Mouse (Mus musculus) yolk sac, embryonic 10.5 days (tissue): ENCODE measurements around the gene Nek4.

Experiments
- DNase-seq: peaks from one replicate; pipeline ENCODE4 v3.0.0-alpha.2; 2017; ENCODE audit warnings: low spot score

Nek4 gene

GRCm38 (mm10) chr14:30951154-30951825 lies at the start of gene Nek4:
Gene Nek4 (plus strand): TSS chr14:30951377.
- peak; percentile 97 for DNase-seq

DNA sequence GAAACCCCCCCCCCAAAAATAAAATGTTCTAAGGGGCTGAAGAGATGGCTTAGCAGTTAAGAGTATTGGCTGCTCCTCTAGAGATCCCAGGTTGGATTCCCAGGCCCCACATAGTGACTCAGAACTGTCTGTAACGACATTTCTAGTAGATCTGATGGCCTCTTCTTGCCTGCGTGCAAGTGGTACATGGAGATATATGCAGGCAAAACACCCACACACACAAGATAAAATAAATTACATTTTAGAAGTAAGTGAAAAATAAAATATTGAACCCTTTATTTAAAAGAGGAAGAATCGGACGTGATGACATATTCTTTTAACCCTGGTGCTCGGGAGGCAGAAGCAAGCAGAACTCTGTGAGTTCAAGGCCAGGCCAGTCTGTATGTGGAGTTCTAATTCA lies 48.5 kb upstream of the Nek4 start:
- no peak for DNase-seq

- no peak for DNase-seq
Observed at GRCm38 (mm10) chr14:30903036-30903435, 48.1 kb upstream of the Nek4 start.

DNA sequence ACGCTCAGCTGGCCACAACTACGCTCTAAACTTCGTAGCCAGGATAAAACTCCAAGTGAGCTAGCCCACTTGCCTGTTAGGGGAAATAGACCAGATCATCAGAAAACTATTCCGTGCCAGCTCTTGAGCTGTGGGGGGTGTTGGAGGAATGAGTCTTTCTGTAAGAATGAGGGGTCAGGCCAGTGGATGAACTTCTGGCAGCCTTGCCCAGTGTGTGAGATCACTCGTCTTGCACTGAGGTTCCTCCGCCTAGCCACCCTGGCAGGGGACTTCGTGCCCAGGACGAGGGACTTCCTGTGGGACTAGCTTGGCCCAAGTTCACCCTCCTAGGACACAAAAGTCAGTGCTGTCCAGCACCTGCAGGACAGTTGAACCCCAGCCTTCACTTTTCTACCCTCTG lies 46.9 kb upstream of the Nek4 start:
- no peak for DNase-seq

DNA sequence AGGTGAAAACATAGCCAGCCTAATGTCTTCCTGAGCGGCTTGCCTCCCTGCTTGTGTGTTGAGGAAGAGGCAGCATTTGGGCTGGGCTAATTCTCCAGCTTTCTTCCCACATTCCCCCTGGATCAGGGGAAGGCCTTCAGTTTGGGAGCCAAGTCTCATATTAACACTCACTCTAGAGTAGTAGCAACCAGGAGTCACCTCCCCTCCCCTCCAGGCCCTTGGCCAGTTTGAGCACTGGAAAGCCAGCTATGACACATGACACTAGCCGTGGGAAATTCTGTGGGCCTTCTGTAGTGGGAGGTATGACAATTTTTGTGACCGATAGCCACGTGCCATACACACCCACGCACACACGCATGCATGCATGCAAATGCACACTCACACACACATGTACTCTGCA lies 45.2 kb upstream of the Nek4 start:
- no peak for DNase-seq

GRCm38 (mm10) chr14:30907814-30908265 lies 43.3 kb upstream of the Nek4 start:
- peak; percentile 44 for DNase-seq

DNA sequence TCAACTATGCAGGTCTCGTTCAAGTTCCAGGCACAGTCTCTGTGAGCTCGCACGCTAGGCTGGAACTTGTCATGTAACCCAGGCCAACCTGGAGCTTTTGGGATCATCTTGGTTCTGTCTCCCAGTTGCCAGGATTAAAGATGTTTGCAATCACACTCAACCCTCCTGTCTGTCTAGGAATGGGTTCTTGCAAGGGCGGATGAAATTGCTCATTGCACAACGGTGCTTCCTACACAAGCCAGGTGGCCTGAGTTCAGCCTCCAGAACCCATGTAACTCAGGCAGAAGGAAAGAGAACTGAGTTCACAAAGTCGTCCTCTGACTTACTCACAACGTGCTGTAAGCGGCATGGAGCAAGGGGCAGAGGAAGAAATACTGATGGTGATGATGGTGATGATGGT lies 40.0 kb upstream of the Nek4 start:
- no peak for DNase-seq

DNA sequence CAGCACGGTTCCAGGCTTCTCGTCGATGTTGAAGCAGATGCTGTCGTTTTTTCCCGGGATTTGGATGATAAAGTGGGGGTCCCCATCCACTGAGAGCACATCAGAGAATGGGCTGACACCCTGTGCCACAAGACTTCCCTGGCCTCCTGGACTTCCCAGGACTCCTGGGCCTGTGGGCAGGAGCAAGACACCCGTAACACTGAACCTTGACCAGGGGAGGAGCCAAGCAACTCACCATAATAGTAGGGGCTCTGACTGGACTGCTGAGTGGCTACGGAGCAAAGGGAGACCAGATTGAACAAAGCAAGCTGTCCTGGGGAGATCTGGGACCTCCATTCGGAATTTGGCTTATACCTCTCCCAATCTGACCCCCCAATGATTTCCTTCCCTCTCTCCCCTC lies 38.5 kb upstream of the Nek4 start:
- peak; percentile 69 for DNase-seq

DNA sequence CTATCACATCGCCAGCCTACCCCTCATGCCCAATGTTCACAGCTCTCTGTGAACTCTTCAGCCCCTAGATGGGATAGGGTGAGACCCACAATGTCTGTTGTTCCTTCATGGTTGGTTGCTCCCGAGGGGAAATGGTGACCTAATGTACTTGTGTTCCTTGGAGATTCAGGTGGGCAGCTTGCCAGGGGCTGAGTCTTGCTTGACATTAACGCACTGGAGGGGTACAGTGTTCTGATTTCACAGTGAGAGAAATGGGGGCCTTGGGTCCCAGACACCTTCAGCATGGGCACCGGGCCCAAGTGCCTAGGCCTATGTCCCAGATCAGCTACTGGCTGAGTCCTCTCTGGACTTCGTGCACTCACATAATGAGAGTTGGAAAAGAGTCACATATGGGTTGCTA lies 37.8 kb upstream of the Nek4 start:
- no peak for DNase-seq

GRCm38 (mm10) chr14:30916516-30916915 lies 34.7 kb upstream of the Nek4 start:
- DNase-seq = no peak

GRCm38 (mm10) chr14:30922053-30922670 lies 29.0 kb upstream of the Nek4 start:
- DNase-seq = no peak

DNA sequence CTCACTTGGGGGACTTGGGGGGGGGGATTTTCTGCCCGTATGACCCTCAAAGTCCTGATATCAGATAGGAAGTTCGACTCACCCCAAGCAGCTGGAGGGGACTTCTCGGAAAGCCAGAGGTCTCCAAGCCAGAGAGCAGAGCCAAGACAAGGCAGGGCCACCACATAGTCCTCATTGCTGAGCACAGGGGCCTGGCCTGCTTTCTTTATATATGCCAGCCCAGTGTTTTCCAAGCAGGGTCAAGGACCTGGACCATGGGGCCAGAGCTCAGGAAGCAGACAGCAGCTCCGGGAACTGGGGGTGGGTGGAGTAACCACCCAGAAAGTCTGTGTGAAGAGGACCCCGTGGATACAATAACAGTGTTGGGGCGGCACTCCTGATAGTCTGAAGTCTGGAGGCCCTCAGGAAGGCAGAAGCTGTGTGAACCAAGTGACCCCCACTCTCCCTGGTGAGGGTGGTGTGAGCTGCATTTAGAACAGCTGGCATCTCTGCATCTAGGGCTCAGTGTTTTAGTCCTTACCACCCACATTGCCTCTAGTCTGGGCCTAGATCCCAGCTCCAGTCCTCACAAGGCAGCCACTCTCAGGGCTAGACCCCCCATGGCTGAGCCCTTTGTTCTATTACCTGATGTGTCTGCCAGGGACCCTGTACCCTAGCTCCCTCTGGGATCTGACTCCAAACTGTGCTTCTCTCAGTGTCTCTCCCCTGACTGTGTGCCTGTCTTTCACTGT lies 27.6 kb upstream of the Nek4 start, which contains the start of gene Itih3:
Itih3 (minus strand) TSS at position 386 of the 731 bp plus-strand sequence.
- no peak for DNase-seq

DNA sequence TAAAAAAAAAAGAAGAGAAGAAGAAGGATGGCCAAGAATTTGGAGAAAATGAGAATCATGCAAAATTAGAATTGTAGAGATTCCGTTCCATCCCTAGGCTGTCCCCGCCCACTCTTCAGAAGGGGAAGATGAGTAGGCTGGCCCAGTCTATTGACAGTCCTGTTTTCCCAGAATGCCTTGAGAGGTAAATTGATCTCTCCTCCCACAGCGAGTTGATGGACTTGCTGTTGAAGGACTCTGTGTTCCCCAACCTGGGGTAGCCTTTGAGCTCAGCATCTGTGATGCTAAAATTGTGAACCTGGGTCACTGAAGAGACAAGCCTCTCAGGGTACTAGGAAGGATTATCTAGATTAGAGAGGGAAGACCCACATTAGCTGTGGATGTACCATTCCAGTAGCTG lies 25.7 kb upstream of the Nek4 start:
- DNase-seq = no peak

- DNase-seq = no peak
Observed at GRCm38 (mm10) chr14:30930386-30930785, 20.8 kb upstream of the Nek4 start.

DNA sequence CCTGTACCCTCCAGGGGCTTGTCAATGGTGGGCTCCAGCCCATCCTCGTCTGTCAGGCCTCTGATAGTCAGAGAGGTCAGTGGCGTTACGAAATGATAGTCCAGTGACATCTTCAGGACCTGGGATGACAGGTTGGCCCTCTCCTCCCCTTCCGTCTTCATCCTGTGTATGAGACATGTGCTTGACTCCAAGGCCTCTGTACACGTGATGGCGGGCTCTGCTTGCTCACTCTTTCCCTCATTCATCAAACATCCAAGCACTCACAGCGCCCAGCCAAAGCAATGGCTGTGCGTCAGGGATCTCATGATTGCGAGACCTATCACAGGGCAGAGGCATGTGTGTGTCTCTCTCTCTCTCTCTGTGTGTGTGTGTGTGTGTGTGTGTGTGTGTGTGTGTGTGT lies 17.8 kb upstream of the Nek4 start:
- peak; percentile 16 for DNase-seq

DNA sequence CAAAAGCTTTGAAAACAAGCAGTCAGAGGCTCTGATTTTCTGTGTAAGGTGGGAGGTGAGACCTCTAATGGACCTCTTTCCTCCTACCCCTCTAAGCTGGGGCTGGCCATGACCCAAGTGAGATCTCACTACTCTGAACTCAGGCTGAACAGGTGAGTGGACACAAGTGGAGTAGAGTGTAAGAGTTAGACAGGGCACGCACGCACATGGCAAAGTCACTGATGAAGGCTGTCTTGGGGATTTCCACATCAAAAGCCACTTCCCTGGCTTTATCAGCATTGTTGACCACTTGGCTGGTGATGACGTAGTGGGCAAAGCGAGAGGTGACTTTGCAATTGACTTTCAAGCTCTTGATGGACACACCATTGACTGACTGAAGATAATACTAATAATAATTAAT lies 8.9 kb upstream of the Nek4 start:
- no peak for DNase-seq

GRCm38 (mm10) chr14:30943038-30943437 lies 8.1 kb upstream of the Nek4 start, which contains the start of gene Itih1:
Gene Itih1 (minus strand): TSS chr14:30943289.
- peak; percentile 66 for DNase-seq

DNA sequence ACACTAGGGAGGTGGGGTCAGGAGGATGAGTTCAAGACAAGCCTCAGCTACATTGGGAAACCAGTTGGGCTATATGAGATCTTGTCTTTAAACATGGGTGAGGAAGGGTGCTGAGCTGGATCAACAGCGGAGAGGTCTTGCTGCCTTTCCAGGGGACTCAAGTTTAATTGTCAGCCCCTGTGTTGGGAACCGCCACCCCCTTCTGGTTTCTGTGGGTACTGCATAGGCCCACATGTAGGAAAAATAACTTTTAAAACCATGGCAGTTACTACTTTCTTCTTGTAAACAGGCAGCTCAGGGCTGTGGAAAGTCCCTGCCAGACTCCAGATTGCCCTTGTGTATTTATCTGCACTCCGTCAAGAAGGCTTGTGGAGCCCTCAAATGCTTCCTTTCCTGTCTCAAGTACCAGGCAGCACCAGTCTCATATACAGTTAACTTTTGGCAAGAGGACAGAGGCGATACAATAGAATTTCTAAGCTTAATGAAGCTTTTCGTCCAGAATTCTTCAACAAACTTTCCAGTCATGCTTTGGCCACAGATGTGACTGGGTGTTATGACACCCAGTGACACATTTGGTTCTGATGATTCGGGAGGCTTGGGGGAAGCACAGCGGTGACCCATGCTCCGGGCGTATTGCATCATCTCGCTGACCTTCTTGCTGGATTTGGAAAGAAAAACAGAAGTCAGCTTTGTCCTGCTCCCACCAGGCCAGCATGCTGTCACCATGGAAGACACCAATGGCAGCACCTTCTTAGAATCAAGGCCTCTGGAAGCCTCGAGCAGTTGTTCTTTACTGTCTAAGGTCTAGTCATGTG lies 7.1 kb upstream of the Nek4 start:
- DNase-seq = peak; percentile 84

DNA sequence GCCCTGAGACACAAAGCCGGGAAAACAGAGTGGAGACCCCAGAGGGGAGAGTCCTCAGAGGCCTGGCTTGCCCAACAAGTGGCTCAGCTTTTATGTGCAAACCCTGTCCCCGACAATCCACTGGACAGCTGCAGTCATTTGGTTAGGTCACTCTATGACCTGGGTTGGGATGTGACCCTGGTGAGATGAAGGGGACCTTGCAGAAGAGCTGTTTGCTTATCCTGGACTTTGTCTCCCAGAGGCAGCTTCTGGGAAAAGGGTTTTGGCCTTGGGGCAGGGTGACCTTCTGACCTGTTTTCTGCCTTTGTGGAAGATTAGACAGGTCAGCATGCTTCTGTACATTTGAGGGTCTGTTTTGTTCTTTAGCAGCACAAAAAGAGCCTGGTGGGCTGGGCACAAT lies 6.4 kb upstream of the Nek4 start:
- DNase-seq = peak; percentile 87

GRCm38 (mm10) chr14:30949986-30950385 lies 1.2 kb upstream of the Nek4 start:
- DNase-seq = peak; percentile 20

GRCm38 (mm10) chr14:30958517-30958916 lies 7.3 kb downstream of the Nek4 start:
- DNase-seq = no peak

DNA sequence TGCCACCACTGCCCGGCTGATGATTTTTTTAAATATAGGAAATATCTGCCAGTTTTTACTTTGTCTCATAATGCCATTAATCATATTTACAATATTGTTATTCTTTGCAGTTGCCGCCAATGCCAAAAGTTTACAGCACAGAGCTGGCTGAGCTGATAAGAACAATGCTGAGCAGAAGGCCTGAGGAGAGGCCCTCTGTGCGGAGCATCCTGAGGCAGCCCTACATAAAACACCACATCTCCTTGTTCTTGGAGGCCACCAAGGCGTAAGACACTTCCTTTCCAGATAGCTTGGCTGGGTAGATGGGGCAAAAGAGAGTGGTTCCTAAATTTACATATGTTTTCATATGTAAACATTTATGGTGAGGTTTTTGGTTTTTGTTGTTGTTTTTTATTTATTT lies 7.9 kb downstream of the Nek4 start:
- DNase-seq = no peak
